Mouse (Mus musculus): ENCODE measurements around the gene Mnat1.
"Not testable (repeated sequence)": the region's sequence is repeated elsewhere in the genome, so short reads cannot be mapped to it uniquely, and the experiment has no call there.

Mnat1 gene

DNA sequence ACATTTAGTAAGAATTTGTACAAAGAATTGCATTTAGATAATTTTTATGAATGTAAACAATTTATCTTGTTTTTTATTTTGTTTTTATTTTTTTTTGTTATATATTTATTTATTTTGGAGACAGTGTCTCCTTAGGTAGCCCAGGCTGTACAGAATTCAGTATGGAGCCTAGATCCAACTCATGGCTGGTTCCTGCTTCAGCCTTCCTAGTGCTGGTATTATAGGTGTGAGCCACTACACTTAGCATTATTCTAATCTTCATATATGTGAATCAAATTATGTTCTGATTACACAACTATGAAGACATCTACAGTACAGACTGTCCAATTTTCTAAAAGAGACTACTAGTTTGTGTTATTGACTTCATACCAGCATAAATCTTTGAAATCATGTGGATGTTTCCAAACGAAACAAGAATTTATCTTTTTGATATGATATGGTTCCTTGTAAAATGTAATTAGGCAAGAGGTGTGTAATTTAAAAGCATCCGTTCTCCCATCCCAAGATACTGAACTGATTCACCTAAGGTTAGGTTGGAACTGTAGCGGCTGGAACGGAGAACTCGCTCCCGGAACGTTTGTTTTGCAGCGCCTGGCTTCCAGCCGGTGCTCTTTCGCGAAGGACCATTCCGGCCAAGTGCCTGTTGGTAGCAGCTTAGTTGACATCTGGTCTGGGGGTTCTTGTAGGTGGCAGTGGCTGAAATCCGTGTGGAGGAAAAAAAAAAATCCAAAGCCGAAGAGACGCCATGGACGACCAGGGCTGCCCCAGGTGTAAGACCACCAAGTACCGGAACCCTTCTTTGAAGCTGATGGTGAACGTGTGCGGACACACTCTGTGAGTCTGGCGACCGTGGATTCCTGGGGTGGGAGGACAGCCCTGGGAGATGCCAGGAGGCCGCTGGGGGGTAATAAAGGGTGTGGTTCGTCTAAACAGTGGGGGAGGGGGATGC is at the start of gene Mnat1:
Mnat1 (plus strand) TSS at position 625 of the 949 bp plus-strand sequence.
- peak; percentile 74 for DNase-seq (ENCODE audit: low read depth, low spot score)

GRCm38 (mm10) chr12:73081828-73082227 is 41.7 kb upstream of the Mnat1 start:
- not testable (repeated sequence) for DNase-seq (ENCODE audit: low read depth, low spot score)

GRCm38 (mm10) chr12:73083773-73084172 is 39.7 kb upstream of the Mnat1 start:
- DNase-seq (ENCODE audit: low read depth, low spot score): no peak

GRCm38 (mm10) chr12:73085739-73086630 is 37.5 kb upstream of the Mnat1 start:
- no peak for DNase-seq (ENCODE audit: low read depth, low spot score)

- no peak for DNase-seq (ENCODE audit: low read depth, low spot score)
These were observed 36.4 kb upstream of the Mnat1 start for GRCm38 (mm10) chr12:73087086-73087485.

- DNase-seq (ENCODE audit: low read depth, low spot score): no peak
These were observed 35.0 kb upstream of the Mnat1 start for GRCm38 (mm10) chr12:73088500-73088899.

- DNase-seq (ENCODE audit: low read depth, low spot score): no peak
These were observed 34.6 kb upstream of the Mnat1 start for GRCm38 (mm10) chr12:73088911-73089310.

GRCm38 (mm10) chr12:73090672-73091335 is 32.7 kb upstream of the Mnat1 start:
- DNase-seq (ENCODE audit: low read depth, low spot score): no peak

DNA sequence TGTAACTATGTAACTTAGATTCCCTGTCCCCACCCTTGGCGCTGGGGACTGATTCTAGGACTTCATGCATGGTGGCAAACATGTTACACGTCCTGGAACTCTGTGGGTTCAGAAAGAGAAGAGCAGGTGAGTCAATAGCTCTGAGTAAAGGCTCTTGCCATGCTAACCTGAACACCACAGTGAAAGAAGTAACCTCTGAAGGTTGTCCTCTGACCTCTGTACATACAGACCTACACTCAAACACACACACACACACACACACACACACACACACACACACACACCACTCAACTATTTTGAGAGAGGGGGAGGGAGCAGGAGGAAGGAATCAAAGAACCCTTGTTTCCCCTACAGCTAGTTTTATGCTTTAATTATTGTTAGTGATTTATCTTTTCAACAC is 29.3 kb upstream of the Mnat1 start:
- no peak for DNase-seq (ENCODE audit: low read depth, low spot score)

DNA sequence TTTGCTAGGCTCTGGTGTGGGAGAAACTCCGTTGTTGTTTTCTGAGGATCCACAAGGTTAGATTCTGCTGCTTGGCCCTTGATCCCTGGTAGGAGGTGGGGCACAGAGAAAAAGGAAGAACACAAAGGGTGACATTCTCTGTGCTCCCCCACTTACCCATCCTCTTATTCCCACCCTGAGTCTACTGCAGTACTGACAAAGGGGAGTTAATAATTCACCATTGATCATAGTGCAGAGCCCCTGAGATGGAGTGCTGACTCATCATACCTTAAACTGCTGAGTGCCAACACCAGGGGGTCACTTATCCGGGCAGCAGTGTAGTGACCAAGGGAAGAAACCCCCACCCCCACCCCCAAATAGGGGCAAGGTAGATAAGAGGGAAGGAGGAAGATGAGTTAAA is 28.9 kb upstream of the Mnat1 start:
- DNase-seq (ENCODE audit: low read depth, low spot score): no peak

DNA sequence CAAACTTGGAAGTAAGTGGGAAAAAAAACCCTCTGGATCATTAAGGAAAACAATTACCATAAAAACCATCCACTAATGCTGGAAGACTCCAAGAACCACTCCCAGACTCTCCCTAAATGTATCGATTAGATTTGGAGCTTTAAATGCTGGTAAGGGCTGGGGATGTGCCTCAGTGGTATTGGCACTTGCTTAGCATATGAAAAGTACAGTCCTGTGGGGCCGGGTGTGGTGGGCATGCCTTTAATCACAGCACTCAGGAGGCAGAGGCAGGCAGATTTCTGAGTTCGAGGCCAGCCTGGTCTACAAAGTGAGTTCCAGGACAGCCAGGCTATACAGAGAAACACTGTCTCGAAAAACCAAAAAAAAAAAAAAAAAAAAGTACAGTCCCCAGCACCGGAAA is 27.3 kb upstream of the Mnat1 start:
- DNase-seq (ENCODE audit: low read depth, low spot score): not testable (repeated sequence)

- no peak for DNase-seq (ENCODE audit: low read depth, low spot score)
These were observed 24.9 kb upstream of the Mnat1 start for GRCm38 (mm10) chr12:73098593-73098992.

GRCm38 (mm10) chr12:73103713-73104112 is 19.8 kb upstream of the Mnat1 start:
- no peak for DNase-seq (ENCODE audit: low read depth, low spot score)

DNA sequence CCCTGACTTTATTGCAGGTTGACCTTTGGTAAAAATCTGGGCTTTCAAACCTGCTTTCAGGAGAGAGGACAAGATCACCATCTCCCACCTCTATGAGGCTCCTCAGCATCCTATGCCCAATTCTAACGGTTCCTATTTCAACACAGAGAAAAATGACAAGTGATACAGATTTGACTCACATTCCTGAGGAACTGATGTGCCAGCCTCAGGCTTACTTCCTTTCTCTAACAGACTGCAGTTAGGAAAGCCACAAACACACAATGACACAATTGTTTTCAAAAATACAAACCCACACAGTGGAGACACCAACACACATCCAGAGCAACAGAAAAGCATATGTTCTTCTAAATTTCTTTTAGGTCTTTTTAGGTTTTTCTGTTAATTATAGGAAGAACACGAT is 15.7 kb upstream of the Mnat1 start:
- no peak for DNase-seq (ENCODE audit: low read depth, low spot score)

DNA sequence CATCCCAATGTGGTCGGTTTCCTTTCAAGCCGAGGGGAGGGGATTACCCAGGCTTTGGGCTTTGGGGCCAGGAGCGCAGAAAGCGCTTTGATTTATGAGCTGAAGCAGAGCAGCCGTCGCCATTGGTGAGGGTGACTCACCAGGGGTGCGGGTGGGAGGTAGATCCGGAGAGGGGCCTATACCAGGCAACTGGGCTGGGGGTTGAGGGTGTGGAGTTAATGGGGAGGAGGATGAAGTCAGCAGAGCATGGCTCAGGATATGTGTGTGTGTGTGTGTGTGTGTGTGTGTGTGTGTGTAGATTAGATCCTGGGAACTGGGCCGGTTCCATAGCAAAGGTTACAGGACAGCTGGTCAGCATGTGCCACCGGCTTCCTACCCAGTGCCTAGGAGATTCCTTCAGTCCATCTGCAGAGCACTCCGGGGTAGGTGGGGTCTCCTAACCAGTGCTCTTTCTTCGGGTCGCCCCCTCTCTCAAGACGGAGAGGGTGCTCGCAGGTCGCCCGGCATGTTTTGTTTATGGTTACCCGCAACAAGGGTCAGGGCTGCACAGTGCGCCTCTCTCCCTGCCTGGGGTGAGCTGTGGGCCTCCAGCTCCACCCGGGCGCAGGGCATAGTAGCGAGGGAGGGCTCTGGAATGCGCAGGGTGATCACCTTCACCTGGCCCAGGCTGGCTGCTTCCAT is 12.9 kb upstream of the Mnat1 start:
- DNase-seq (ENCODE audit: low read depth, low spot score): no peak

DNA sequence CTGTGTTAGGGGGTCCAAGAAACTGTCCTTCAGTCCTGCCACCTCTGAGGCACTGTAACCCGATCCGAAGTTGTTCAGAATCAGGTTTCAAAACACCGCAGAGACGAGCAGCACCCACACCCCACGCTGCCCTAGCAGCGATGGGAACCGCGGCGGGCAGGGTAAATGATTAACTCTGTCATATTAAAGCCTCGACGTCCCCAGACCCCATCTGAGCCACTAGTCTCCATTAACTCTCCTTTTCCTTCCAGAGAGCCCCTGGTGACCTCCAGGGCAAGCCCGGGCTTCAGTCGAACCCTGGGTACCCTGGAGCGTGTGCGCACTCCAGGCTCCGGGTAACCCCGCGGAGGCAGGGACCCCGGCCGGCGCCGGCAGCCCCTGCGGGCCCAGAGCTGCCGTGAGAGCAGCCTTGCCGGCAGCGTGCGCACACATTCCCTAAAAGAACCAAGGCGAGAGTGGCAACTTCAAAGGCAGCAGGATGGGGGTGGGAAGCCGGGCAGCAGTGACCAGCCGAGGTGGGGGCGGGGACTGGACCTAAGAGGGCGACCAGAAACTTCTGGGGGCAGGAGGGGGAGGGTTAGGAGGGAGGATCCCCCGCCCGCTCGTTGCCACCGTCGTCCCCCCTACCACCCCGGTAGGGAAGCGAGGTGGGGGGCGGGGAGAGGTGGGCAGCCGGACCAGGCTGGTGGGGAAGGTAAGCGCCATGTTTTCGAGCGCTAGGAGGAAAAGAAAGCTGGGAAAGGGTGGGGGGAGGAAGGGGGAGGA is 11.8 kb upstream of the Mnat1 start:
- DNase-seq (ENCODE audit: low read depth, low spot score): no peak

DNA sequence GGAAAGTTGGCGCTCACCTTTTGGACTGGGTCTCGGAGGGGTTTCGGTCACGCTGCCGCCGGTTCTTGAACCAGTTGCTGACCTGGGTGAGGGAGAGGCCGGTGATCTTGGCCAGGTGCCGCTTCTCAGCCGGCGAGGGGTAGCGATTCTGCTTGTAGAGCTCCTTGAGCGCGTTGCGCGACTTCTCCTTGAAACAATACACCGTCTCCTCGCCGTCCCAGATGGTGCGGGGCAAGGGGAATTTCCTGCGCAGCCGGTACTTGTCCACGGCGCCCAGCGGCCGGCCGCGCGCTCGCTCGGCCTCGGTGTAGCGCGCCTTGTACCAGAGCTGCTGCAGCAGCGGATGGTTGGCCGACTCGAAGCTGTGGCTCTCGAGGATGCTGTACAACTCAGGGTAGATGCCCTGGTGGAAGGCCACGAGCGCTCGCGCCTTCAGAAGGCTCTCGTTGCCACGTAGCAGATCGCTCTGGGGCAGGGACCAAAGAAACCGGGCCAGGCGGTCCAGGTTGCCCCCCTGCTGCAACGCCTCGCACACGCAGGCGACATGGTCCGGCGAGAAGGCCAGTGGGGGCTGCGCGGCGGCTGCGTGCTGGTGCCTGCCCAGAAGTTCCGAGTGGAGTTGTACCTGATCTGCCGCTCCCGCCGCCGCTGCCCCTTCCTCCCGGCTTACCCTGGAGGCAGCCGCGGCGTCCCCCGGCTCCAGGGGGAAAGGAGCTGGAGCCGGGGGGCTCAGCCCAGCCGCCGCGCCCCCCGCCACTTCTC is 11.0 kb upstream of the Mnat1 start:
- no peak for DNase-seq (ENCODE audit: low read depth, low spot score)

DNA sequence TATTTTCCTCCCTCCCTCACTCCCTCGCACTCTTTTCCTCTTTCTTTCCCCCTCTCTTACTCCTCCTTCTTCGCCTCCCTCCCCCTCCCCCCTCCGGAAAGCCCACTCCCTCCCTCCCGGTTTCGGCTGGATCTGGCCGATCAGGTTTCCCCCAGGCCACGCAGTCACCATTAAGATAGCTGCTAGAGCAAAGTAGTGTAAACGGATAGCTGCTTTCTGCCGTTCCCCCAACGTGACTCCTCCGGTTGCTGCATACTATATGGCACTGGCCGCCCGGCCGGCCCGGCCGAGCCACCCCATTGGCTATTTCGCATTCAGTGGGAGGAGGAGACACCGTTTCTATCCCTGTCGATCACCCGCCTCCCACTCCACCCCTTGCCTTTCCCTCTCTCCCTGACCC is 10.3 kb upstream of the Mnat1 start, which contains the start of gene Six4:
Six4 (minus strand) TSS at position 261 of the 400 bp plus-strand sequence.
- DNase-seq (ENCODE audit: low read depth, low spot score): peak; percentile 32

GRCm38 (mm10) chr12:73125250-73125649 is 1.7 kb downstream of the Mnat1 start:
- no peak for DNase-seq (ENCODE audit: low read depth, low spot score)

- DNase-seq (ENCODE audit: low read depth, low spot score): no peak
These were observed 17.2 kb downstream of the Mnat1 start for GRCm38 (mm10) chr12:73140732-73141131.

Data from retina, postnatal 7 days (tissue).